Mouse (Mus musculus): ENCODE measurements at regions not wholly inside any gene's neighbourhood (a gene's known extent, or its start where the extent isn't known, plus 50 kb on each side); places are given as distances from the start of the nearest gene placed in this dataset.
A peak's percentile ranks its signal among the peaks of the same experiment; 100 is the strongest.

GRCm38 (mm10) chr13:101883177-101883576 lies 115.2 kb upstream of the Pik3r1 start:
- DNase-seq: no peak

DNA sequence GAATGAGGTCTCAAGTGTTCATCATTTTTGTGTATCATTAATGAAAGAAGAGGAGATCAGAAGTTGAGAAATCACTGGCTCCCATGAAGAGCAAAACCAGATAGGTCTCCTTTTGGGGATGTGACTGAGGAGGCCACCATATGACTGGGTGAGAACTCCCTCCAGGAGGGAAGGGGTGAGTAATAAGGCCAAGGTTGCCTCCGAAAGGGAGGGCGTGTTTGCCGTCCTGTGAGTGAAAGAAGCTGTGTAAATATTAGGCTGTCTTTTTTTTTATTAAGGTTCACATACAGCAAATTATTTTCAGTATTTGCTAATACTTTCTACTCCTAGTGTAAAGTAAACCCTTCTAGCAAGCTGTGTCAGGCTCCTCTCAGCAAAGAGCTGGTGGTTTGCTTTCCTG lies 116.7 kb upstream of the Pik3r1 start:
- DNase-seq: no peak

DNA sequence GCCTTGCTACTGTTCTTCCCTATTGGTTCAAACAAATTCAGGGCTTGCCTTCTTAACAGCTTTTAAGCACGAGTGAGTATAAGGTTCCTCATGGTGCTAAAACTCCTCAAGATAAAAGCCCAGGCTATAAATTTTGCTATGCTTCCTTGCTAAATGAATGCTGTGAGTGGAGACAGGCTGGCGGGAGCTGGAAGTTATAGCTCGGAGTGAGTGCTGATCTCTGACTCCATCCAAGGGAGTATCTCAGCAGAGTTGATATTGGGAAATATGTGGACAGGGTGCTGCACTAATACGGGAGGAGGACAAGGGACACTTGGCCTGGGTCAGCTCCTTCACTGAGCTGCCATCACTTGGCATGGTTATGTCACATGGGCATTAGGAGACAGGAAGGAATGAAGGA lies 123.5 kb upstream of the Pik3r1 start:
- DNase-seq: no peak

DNA sequence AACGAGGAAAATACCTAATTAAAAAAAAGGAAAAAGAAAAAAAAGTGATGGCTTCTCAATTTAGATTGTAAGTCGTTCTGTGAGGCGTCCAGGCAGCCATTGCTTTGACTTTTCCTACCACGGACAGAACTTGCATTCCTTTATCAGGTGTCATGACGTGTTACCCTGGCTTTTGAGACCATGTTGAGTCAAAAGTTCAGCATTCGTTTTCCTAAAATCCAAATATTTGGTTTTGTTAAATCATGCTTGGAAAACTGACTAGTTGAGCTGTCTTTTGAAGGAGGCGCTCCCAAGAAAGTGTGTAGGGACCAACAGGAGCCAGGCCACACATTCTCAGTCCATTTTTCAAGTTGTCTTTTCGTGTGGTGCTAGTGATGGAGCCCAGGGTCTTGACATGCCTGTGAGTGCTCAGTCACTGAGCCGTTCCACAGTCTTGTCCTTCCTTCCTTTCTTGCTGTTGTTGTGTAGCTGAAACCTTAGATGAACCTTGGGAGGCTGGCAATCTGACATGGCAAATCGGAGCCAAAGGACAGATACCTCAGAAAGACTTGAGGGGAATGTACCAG lies 125.1 kb upstream of the Pik3r1 start:
- no peak for DNase-seq

GRCm38 (mm10) chr13:101895161-101895560 lies 127.1 kb upstream of the Pik3r1 start:
- no peak for DNase-seq

GRCm38 (mm10) chr13:101895686-101896085 lies 127.7 kb upstream of the Pik3r1 start:
- no peak for DNase-seq

GRCm38 (mm10) chr13:101896946-101897345 lies 128.9 kb upstream of the Pik3r1 start:
- DNase-seq: no peak

GRCm38 (mm10) chr13:101902213-101902612 lies 134.2 kb upstream of the Pik3r1 start:
- DNase-seq: no peak

GRCm38 (mm10) chr13:101905909-101906676 lies 138.1 kb upstream of the Pik3r1 start:
- no peak for DNase-seq

DNA sequence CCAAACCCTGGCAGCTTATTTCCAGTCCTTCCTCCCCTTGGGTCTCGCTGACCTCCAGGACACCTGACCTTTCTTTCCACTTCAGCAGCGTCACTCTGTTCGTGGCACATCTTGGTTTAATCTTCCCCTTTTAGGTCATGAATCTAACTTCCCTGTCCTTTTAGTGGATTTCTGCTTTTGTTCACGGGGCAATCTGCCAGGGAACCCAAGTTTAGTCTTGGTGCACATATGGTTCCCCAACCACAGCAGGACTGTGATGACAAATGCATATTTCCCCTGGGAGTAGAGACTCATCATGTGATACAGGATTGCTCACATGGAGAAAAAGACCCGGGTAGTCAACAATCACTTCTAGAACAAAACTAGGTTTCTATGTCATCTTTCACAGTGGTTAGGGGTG lies 141.0 kb upstream of the Pik3r1 start:
- no peak for DNase-seq

GRCm38 (mm10) chr13:101910687-101911086 lies 142.7 kb upstream of the Pik3r1 start:
- DNase-seq: no peak

- no peak for DNase-seq
Measured at GRCm38 (mm10) chr13:101914132-101914531, 146.1 kb upstream of the Pik3r1 start.

DNA sequence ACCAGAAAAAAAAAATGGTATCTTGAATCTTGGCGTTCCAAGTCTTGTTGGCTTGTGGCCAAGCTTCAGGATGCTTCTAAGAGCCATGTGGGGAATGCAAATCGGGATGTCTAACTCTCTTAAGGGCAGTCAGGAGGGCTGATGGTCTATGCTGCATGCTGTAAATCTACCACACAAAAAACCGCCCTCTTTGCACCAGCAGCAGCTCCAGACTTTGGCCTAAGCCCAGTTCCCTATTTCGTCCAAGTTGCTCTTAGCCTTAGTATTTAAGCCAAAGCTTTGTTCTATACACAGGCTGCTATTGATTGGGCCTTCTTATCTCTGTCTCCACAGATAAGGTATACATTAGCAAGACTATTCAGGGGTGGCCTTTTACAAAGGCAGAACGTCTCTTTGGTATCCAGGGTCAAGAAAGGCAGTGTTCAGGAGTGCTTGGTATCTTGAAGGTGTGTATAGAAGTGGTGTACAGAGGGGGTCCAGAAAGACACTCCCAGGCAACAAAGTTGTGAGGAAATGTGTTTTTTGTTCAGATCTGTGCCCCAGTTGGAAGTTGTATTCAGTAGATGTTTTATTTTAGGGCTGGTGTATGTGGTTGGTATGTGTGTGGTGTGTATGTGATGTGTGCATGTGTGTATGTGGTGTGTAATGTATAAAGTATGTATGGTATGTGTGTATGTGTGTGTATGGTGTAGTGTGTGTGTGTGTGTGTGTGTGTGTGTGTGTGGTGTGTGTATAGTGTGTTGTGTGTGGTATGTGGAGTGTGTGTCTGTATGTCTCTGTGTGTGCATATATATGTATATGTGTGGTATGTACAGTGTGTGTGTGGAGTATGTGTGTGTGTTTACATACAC lies 146.9 kb upstream of the Pik3r1 start:
- peak; percentile 19 to 27 for DNase-seq

DNA sequence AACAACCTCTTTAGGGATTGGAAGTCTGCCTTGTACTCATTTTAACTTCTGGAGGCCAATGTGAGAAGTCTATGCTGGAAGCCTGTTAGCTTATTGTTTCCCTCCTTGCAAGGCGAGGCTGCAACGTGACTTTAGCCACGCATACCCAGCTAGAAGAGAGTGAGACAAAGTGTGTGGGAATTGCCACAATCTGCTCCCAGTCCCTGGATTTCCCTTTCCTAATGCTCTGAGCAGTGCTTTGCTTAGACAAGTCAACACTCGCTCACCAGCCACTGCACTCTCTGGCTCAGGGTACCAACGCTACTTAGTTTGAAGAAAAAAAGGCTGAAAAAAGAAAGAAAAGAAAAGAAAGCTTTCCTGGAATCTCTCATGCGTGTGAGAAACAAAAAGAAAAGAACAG lies 147.5 kb upstream of the Pik3r1 start:
- no peak for DNase-seq

DNA sequence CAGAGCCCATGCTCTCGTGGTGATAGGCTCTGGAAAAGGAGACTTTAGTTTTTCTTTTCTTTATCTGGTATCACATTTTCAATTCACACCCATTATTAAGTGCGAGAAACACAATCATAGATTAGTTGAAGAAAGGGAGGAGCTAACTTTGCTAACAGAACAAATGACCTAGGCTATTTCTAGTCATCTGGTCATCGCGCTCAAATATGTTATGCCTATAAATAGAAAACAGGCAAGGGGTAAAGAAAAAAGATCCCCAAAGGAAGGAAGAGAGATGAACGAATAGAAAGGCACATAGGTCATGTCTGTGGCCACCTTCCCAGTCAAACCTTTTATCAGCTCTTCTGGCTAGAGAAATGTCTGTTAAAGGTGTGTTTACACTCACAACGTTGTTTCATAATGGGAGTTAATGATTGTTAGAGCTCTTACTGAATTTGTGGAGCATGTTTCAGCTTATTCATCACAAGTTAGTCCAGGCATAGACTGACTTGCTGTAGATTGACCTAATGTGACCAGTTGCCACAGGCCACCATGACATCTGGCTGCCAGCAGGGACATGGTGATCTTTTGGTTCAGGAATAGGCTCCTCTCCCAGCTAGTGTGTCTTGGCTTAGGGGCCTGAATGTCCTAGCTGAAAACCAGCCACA lies 148.1 kb upstream of the Pik3r1 start:
- DNase-seq: no peak

- no peak for DNase-seq
Measured at GRCm38 (mm10) chr13:101916876-101917275, 148.9 kb upstream of the Pik3r1 start.

GRCm38 (mm10) chr13:101918185-101918584 lies 150.2 kb upstream of the Pik3r1 start:
- DNase-seq: no peak

GRCm38 (mm10) chr13:101919266-101919665 lies 151.2 kb upstream of the Pik3r1 start:
- peak; percentile 31 to 54 for DNase-seq

- no peak for DNase-seq
Measured at GRCm38 (mm10) chr13:101920384-101920783, 152.4 kb upstream of the Pik3r1 start.

DNA sequence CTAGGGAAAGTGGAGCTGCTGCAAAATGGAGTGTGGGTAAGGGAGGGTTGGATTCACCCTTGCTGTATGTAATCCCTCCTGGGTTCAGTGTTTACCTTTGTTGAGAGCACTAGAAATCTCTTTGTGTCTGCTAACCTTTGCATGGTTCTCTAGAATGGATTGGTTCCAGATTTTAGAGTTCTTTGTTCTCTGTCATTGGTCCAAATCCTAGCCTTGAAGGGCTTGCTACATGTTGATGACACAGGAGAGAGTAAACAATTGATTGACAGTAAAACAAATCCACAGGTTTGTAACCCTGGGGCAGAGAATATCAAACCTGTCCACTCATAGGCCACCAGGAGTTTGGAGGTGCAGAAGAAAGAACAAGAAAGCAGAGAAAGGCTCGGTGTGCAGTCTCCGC lies 156.6 kb upstream of the Pik3r1 start:
- no peak for DNase-seq

DNA sequence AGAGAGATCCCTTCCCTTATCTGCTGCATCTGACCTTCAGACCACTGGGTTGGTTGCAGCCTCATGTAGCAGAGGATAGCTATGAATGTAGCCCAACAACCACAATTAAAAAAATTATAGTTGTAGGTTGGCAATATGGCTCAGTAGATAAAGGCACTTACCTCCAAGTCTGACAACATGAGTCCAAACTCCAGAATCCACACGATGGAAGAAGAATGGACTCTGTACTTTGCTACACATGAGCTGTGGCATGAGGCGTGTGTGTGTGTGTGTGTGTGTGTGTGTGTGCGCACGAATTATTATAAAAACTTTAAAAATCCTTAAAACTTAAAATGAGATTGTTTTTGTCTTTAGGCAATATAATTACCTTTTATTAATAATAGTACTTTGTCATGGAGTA lies 163.2 kb upstream of the Pik3r1 start:
- no peak for DNase-seq

DNA sequence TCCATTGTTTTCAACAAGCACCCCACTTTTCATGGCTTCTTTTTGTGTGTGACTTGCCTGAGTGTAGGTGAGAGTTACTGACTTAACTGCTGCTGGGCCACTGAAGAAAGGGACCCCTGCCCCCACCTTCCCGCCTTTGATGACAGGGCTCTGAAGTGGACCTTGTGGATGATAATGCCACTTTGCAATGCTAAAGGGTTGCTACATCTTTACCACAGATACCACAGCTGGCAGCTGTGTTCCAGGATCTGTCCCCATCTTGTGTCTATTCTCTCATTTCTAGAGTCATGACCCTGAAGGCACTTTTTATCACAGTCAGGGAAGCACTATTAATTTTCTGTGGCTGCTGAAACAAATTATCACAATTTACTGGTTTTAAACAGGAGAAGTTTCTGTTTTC lies 163.9 kb upstream of the Pik3r1 start:
- no peak for DNase-seq

DNA sequence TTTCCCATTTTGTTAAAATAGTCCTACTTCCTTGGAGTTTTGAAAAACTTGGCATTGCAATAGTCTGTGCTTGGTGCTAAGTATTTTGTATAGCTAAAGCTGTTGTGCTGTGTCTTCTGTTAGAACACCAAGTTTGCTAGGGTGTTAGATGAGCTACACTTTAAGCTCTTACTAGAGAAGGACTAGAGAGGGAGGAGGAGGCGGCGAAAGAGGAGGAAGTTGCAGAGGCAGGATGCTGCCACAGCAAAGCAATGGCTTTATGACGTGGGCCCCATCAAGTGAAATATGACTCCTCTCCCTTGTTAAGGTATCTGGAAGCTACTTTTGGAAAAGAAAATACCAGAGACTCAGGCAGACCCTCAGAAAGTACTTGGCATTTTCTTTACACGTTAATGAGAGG lies 167.8 kb upstream of the Pik3r1 start:
- no peak for DNase-seq

Data from kidney, postnatal 4 days (tissue).